Mouse (Mus musculus): ENCODE results near the gene Ubald1.
A peak's percentile ranks its signal among the peaks of the same experiment; 100 is the strongest.

Gene Ubald1

GRCm38 (mm10) chr16:4899711-4900110, 19.6 kb upstream of the Ubald1 start:
- DNase-seq (ENCODE audit: low read depth, low spot score) = no peak

DNA sequence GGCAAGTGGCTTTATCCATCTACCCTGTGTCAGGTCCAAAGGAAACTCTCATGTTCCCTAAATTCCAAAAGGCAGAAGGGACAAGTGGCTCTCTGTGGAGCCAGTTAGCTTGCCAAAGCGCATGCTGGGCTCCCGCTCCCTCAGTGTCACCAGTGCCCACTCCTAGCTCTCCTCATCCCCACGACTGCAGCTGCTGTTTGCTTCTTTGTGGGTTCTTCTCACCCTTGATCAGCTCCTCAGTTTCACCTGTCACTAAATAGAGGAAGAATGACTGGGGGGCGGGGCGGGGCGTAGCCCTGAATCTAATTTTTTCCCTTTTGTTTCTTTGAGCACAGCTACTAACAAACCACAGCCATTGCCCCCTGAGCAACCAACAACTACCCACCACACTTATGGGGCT, 18.8 kb upstream of the Ubald1 start:
- DNase-seq (ENCODE audit: low read depth, low spot score) = no peak

DNA sequence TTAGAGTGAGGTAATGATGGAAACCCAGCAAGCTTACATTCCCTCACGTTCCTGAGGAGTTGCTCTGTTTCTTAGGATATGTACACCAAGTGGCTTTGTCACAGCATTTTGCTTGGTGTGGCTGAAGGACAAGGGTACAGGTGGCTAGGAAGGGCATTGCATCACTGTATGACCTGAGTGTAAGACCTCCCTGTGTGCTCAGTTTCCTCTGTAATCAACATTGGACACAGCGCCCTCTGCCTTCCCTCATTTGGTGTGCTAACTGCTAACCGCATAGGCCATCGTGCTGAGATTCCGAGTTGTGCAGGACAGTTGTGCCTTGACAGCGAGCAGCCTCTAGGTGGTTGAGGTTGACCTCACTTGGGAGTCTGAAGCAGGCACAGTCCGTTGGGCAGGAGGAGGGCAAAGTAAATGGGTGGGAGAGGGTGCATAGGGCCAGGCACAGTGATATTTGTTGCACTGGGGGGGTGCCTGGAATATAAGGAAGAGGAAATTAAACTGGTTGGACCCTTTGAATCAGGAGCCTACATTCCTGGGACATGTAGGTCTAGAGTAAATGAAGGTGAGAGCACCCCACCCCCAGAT, 17.1 kb upstream of the Ubald1 start:
- no peak for DNase-seq (ENCODE audit: low read depth, low spot score)

GRCm38 (mm10) chr16:4896249-4897027, 16.3 kb upstream of the Ubald1 start:
- no peak for DNase-seq (ENCODE audit: low read depth, low spot score)

GRCm38 (mm10) chr16:4894201-4894908, 14.2 kb upstream of the Ubald1 start:
- no peak for DNase-seq (ENCODE audit: low read depth, low spot score)

DNA sequence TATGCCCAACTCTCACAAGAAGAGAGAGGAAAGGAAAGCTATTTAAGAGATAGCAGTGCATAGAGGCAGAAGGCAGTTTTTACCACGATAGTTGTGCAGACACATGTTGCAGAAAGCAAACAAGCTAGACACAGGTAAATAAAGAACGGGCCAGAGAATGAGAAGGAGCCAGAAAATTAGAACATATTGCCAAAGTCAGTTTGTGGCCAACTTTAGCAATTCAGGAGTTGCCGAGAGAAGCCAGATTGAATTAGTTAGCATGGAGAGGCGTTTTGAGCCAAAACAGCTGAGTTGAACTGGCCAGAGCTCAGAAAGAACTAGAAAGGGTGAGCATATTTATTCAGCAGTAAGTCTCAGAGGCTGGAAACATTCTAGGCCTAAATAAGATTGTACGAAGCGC, 12.1 kb upstream of the Ubald1 start:
- no peak for DNase-seq (ENCODE audit: low read depth, low spot score)

DNA sequence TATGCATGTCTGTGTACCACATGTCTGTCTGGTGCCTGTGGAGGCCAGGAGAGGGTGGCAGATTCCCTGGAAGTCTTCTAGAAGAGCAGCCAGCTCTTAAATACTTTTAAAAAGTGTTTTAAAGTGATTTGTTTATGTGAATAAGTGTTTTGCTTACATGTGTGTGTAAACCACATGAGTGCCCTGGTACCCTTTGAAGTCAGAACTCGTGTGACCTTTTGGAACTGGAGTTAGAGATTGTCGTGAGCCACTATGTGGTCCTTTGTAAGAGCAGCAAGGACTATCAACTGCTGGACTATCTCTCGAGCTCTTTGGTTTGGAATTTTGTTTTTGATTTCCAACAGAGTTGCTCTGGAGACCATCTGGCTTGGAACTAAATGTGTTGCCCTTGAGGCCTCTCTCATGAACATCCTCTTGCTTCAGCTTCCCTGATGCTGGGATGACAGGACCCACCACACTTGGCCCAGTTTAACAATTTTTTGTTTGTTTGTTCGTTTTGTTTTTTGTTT, 10.1 kb upstream of the Ubald1 start:
- no peak for DNase-seq (ENCODE audit: low read depth, low spot score)

DNA sequence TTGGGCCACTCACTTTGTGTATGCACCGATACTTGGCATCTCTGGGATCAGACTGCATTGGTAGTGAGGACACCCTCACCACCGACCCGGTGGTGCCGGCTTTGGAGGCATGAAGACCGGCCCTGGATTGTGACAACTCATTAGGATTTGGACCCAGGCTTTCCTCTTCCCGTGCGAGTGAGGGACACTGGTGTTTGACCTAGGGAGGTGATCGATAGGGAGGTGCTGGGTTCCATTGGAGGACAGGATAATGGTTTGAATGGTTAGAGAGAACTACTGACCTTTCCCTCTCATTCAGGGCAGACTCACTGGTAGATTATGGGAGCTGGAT, 6.5 kb upstream of the Ubald1 start:
- DNase-seq (ENCODE audit: low read depth, low spot score) = no peak

- peak; percentile 80 for DNase-seq (ENCODE audit: low read depth, low spot score)
Measured at GRCm38 (mm10) chr16:4885760-4886689, 5.9 kb upstream of the Ubald1 start, which contains the start of gene Mgrn1. Gene Mgrn1 (plus strand): TSS chr16:4886249.

DNA sequence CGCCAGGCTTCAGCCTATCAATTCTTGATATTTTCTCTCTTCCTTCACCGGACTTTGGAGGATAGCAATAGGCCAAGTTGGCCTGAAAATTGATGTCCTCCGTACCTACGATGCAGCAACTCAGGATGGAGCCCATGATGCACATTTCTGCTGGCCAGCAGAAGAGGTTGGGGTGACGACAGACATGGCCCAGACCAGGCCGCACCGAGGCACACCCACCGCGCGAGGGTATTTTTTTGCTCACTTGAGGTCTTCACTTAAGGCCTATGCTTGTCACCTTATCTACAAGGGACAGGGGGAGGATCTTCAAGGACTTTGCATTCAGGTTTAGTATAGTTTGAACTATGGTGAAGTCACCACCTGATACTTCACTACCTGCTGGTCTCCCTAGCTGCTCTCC, 4.8 kb upstream of the Ubald1 start:
- DNase-seq (ENCODE audit: low read depth, low spot score) = no peak

DNA sequence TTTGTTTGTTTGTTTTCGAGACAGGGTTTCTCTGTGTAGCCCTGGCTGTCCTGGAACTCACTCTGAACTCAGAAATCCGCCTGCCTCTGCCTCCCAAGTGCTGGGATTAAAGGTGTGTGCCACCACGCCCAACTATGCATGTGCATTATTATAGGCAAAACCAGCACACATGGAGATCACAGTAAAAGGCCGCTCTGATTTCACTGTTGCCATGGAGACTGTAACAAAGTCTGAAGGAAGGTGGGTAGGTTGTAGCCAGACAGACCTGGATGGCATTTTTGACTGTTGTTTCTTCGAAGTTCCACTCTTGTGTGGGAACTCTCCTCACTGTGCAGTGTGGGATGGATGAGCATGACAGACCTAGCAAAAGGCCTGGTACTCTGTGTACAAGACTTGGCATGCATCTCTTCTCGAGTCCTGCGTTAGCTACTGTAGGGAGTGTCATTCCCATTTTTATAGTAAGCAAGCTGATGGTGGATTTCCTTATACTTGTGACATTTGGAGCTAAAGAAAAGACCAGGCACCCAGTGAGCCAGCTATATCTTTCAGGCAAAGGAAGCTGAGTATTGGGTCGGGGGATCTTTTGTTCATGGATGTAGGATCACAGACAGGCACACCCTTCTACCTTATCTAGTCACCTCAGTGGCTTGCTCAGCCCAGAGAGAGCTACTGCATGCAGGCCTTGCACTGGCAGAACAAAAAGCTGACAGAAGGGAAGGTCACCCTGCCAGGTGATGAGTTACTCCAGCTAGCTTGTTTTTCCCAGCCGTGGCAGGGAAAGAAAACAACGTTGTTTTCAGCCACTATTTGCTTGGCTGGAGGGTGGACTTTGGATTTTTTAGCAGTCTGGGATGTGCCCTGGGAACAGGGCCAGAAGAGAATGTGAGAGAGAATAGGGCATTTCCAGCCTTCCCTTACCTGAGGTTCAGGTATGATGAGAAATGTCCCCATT, 1.6 kb upstream of the Ubald1 start:
- no peak for DNase-seq (ENCODE audit: low read depth, low spot score)

DNA sequence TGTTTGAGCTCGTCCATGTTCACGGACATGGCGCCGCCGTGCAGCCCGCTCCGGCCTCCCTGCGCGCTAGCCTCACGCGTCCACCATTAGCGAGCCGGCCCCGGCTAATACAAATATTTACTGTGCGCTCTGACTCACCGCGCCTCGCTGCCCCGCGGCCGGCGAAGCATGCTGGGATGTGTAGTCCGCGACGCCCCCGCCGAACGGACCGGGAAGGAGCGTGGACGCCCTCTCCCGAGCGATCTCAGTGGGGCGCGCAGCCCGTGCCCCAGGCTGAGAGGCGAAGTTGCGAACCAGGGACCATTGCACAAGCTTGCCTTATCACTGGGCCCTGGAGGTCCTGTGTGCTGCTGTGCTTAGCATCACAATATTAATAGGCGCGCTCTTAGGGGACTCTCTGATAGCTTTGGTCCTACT, 399 bp downstream of the Ubald1 start:
- DNase-seq (ENCODE audit: low read depth, low spot score) = peak; percentile 76

- DNase-seq (ENCODE audit: low read depth, low spot score) = no peak
Measured at GRCm38 (mm10) chr16:4879101-4879707, 911 bp downstream of the Ubald1 start.

- DNase-seq (ENCODE audit: low read depth, low spot score) = no peak
Measured at GRCm38 (mm10) chr16:4878192-4878885, 1.8 kb downstream of the Ubald1 start.

GRCm38 (mm10) chr16:4877701-4878100, 2.4 kb downstream of the Ubald1 start:
- DNase-seq (ENCODE audit: low read depth, low spot score) = no peak

GRCm38 (mm10) chr16:4877195-4877594, 2.9 kb downstream of the Ubald1 start:
- DNase-seq (ENCODE audit: low read depth, low spot score) = no peak

- no peak for DNase-seq (ENCODE audit: low read depth, low spot score)
Measured at GRCm38 (mm10) chr16:4876033-4876680, 4.0 kb downstream of the Ubald1 start.

GRCm38 (mm10) chr16:4875198-4876032, 4.7 kb downstream of the Ubald1 start:
- no peak for DNase-seq (ENCODE audit: low read depth, low spot score)

Measured in retina, postnatal 7 days (tissue).